Mouse (Mus musculus): ENCODE results near the gene Mdga2.

The Mdga2 gene

DNA sequence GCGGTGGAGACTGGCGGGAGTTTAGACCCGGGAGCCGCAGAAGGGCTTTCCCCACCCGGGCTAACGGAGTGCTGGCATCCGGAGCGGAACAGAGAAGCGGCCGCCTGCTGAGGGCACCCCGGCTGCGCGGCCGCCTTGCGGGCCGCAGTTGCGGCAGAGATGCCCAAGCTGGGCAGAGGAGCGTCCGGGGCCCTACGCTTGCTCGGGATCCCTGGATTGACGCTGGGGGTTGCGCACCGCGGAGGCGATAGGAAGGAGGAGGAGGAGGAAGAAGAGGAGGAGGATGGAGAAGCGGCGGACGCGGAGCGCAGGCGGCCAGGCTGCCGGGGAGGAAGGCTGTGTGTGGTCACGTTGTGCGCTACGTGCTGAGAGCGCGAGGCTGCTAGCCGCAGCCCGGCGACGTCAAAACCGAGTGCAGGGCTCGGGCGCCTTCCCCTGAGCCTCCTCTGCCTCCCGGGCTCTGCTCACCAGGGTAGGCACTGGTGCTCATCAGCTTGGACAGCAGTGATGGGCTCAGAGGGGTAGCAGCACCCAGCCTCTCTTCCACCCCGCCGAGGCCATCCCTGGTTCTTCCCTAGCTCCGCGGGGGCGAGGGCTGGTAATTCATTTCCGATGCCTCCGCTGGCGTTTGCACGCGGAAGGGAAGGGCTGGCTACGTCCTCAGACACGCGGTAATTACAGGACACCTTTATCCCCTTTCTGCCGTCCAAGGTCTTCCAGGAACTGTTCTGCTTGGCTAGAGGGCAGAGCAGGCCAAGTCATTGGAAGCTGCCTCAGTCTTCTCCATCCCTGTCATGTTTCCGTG, at the start of gene Mdga2:
TSS of gene Mdga2 (minus strand) at position 329 of the 805 bp plus-strand sequence.
- DNase-seq (ENCODE audit: low spot score) = peak; percentile 22

DNA sequence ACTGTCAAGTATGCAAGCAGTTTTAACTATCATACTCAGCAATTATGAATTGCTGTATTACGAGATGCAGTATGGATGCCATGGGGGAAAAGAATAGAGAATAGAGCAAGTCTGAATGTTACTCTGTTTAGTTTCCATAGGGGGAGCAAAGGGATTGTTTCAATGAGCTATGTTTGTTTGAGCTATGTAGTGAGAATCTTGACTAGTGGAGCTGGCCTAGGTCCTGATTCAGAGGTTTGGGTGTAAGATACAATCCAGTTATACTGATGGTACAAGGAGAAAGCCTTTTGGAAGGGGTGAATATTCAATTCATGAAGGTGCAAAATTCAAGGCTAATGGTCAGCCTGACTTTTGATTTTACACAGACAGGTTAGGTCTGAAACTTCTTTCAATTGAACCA, 45.1 kb upstream of the Mdga2 start:
- no peak for DNase-seq (ENCODE audit: low spot score)

DNA sequence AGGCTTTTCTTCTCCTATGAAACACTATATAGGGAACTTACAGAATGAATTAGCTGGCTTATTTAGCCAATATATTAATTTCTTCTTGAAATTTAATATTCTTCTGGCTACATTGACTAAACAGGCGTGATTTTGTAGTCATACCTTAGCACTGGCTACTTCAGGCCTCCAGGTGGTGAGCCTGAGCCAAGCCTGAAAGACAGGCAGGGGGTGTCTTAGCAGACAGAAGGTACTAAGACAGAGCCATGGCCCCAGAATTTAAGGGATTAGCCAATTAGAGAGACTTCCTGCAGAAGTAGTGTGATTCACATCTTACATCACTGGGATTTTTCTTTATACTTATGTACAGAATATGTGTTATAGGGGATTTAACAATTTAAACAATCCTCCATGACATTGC, 1.2 kb upstream of the Mdga2 start:
- DNase-seq (ENCODE audit: low spot score) = no peak

DNA sequence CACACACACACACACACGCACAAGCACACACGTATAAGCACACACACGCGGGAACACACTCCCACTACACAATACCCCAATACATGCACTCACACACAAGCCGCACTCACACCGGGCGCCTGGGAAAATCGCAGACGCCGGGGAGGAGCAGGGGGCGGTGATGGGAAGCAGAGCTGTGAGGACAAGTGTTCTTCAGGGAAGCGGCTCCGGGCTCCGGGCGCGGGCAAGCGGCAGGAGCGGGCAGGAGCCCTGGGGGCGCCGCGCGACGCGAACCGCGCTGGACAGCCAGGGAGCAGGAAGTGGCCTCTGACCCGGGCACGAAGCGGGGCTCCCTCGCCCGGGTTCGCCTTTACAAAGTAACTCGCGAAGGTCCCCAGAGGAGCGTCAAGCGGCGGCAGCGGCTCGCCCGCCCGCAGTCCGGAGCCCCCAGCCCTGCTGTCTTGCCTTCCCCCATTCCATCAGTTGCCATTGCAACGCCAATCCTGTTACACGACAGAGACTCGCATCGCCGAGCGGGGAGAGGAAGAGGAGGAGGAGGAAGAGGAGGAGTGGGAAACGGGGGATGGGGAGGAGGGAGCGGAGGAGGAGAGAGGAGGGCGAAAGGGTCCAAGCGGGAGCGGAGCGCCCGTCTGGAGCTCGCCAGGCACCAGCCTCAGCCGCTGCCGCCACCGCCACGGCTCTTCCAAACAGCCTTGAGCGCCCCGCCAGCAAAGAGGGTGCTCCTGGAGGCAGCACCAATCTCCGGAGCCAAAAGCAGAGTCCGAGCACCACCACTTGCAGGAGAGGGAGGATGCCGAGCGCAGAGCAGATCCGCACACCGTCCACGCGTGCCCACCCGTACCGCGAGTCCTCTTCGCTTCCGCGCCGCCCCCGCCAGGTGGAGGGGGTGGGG, 774 bp downstream of the Mdga2 start:
- DNase-seq (ENCODE audit: low spot score) = peak; percentile 29

DNA sequence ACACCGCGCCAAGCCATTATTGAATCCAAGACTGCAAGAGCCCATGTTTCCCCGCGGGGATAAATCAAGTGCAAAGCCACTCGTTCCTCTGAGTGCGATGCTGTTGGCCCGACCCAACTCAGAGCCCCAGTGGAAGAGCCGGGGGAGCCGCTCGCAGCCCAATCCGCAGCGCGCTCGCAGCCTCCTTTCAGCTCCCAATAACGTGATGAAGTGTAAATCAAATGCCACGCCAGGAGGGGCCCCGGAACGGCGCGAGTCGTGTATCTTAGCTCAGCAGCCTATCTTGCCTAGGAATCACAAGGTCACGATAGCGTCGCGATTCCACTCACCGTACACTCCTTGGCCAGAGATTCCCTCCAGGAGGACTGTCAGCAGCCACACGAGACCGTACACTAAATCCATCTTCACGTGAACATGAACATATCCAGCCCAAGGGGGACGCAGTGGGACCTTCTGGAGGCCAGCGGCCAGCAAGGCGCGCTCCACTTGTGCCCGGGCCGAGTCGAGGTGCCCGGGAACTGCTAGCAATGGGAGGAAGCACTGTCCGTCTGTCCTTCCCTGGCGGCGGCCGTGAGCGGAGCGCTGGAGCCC, 1.6 kb downstream of the Mdga2 start:
- peak; percentile 31 for DNase-seq (ENCODE audit: low spot score)

DNA sequence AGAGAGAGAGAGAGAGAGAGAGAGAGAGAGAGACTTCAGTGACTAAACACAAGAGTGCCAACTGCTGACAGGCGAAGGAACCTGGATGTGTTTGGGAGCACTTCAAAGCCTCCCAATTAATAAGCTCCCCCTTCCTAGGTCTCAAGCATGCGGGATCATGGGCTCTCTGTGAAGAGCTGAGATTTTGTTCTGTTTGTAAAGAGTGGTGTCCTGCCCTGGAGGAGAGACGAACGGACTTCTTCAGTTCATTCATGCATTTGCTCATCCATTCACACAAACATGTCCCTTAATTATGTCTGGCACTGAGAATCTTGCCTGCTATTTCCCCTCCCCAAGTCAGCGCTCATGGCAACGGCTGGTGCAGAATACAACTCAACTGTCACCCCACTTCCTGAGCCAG, 2.3 kb downstream of the Mdga2 start:
- DNase-seq (ENCODE audit: low spot score) = no peak

DNA sequence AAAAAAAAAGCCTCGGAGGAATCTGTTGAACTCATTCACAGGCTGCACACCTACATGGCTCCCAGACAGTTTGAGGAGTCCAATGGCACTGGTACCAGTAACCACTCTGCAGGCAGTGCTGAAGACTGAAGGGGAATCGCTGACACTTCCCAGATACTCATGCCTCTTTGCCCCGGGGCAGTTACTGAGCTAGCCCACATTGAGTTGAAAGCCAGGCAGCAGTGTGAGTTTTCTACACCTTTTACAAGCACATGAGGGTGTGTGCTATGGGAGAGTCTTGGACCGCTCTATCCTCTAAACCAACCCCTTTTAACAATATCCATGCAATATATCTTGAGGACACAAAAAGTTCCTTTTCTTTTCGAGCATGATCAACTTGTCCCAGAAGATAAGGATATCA, 2.8 kb downstream of the Mdga2 start:
- DNase-seq (ENCODE audit: low spot score) = no peak

DNA sequence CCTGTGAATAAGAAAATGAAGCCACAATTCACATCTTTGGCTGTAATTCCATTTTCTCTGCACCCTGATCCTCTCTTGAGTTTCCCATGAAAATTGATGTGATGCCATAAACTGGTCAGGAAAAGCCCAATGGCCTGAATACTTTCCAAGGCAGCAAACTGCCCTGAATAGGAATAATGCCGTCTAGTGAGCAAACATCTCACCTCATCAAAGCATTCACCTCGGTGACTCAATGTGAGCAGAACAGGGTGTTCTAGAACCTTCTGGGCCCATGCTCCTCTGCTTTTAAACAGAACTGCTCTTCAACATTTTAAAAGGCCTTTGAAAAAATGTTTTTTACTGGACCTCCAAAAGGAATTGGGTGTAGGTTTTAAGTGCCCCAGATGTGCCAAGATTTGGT, 9.5 kb downstream of the Mdga2 start:
- no peak for DNase-seq (ENCODE audit: low spot score)

DNA sequence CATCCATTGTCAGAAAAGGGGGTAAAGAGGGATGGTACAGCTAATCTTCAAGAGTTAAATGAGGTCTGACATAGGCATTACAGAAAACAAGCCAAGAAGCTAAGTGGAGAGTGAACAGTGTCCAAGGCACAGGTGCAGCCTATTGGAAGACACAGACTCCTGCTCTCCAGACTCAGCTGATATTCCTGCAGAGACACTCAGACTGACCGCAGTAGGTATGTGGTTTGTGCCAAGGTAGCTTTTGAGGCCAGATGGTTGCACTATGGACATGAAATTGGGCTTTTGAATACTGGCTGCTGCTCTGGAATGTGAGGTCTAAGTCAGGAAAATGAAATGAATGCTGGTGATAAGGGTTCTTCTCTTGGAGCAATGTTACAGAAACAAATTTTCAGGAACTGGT, 44.2 kb downstream of the Mdga2 start:
- no peak for DNase-seq (ENCODE audit: low spot score)

DNA sequence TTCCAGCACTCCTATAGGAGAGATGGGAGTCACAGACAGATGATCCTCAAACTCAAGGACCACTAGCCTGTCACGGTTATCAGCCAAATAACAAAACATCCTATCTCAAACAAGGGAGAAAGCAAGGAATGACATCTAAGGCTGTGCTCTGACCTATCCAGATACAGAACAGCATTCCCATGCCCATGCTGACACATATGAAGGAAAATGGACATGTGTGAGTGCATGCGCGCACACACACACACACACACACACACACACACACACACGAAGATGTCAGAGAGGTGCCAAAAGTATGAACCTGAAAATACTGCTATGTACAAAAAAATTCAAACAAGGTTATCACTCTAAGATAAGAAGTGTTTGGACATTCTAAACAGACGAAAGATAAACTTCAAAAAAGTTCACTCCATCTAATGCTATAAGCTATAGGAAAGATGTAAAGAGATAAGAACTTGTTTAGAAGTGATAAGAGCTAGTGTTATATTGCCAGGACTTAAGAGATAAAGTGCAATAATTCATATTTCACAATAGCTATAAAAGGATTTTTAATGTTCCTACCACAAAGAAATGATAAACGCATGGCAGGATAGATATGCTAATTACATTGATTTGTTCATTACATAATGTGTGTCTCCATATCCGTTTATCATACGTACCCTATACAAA, 65.6 kb downstream of the Mdga2 start:
- no peak for DNase-seq (ENCODE audit: low spot score)

DNA sequence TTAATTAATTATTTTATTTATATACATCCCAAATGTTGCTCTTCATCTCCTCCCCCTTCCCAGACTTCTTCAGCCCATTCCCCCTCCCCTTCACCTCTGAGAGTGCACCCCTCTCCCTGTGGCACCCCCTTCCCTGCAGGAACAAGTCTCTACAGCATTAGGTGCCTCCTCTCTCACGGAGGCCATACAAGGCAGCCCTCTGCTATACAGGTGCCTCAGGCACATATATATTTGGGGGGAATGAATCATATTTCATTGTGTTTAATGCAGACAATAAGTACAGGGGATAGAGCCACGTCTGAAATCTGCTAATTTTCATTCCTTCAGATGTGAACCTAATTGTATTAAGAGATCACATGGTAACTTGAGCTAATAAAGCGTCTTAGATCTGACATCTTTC, 69.3 kb downstream of the Mdga2 start:
- no peak for DNase-seq (ENCODE audit: low spot score)

DNA sequence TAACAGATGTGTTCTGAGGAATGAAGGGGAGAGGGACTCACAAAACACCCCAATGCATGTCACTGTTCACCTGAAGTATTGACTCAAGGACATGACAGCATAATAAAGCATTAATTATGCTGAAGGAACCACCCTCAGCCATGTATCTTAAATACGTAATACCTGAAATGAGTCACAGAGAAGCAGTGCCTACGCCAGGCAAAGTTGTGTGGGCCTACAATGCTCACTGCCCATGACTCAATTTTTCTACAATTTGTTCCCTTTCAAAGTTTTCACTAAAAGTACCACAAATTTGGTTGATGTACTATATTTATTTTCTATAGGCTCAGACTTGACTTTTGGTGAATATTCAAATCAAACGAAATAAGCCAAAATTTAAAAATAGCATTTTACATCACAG, 80.7 kb downstream of the Mdga2 start:
- no peak for DNase-seq (ENCODE audit: low spot score)

DNA sequence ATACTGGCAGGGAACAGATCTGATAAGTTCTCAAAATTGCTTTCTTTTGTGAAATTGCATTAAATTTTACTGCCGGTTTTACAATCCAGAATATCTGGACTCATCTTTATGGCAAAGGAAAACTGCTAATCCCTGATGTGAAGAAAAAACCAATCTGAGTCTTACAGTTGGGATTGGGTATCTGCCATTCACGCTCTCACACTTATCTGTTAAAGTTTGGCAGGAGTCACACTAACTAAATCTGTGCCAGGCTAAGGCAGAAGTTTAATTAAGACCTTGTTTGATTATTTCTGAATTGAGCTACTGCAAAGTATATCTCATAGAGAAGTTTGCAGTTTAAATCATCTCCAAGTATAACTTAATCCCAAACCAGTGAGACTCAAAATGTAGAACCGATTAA, 82.2 kb downstream of the Mdga2 start:
- DNase-seq (ENCODE audit: low spot score) = no peak

DNA sequence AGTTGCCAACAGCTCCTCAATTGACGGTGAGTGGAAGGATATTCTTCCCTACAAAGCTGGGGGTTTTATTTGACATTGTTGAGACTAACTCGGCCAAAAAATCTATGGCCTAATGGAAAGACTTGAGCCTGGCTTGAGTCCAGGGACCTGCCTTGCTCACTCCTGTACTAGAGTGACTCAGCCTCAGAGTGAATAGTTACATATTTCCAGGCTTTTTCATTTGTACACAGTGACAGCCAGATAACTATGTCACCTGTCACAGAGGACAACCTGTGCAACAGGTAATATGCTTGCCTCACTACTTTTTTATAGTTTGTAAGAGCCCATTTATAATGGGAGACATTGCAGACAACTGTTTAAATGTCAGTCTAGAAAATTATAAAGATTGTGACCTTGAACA, 94.9 kb downstream of the Mdga2 start:
- no peak for DNase-seq (ENCODE audit: low spot score)

DNA sequence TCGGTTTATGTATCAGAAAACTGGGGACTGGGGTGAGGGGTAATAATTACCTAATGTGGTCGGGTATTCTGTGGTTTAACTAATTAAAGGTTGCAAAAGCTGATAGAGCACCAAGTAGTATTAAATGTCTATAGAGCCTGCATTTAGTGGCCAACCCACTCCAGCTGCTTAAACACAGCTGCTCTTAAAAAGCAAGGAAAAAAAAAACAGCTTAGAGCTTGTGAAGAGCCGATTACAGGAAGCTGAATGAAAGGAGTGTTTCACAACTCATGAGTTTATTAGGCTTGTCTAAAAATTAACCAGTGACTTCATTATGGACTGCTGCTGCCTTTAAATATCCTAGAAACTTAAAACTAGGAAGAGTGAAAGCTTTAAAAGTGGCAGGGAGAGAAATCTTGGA, 98.5 kb downstream of the Mdga2 start:
- no peak for DNase-seq (ENCODE audit: low spot score)

DNA sequence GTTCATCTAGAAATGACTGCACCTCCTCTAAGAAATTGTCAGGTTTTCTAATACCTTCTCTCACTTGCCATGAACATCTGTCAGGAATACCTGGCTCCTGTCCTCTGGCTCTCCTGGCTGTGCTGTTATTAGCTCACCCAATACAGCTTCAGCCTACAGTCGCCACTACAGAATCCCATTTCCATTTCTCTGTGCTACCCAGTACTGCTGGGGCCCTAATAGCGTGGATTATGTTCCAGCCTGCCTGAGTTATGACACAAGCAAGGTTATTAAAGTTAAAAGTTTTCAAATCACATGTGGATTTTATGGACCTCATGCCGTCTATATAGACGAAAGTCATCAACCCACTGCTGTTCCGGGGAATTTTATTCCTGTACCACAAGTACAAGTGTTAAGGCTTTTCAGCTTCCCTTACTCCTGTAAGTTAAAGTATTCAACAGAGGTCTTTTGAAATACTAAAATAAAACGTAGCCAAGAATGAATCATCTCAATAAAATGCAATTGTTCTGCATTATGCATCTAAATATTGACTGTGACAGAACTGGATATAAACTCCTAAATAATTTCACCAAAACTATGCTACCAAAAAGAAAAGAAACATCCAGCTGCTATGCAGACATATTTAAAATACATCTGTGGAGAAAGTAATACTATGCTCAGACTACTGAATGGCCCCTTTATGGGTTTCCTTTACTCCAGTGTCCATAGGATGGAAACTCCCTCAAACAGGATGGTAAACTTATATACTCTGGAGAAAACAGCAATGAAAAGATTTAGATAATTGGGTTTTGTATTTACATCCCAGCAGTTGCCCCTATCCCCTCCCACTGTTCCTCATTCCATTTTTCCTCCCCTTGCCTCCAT, 103.5 kb downstream of the Mdga2 start:
- DNase-seq (ENCODE audit: low spot score) = no peak

DNA sequence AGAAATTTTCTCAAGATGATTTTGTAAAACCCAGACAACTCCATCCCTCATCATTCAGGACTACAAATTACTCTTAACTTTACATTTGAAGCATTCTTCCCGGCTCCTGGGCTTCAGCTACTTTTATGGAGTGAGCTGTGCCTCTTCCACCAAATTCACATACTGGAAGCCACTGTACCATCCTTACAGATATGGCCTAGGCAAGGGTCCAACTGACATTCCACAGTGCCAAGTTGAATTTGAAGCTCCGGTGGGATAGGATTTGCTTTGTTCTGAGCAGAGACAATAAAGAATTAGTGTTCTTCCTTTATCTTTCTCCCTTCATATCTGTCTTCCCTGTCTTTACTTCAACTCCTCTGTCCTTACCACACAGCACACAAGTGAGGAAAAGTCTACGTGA, 118.2 kb downstream of the Mdga2 start:
- DNase-seq (ENCODE audit: low spot score) = no peak

DNA sequence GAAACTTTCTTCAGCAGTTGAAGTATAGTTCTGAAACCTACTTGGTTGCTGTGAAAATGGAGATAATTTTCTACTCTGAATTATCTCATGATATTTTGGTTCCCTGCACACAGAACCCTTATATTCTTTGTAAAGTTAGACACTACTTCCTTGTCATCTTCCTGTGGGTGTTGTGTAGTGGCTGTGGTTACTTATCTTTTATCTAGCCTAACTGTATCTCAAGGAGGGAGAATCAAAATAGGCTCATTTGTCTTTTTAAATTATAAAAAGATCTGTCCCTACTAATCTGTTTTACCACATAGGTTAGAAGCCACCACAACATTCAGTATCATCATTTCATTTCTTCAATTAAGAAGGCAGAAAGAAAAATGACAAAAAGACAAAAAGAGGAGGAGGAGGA, 127.9 kb downstream of the Mdga2 start:
- no peak for DNase-seq (ENCODE audit: low spot score)

DNA sequence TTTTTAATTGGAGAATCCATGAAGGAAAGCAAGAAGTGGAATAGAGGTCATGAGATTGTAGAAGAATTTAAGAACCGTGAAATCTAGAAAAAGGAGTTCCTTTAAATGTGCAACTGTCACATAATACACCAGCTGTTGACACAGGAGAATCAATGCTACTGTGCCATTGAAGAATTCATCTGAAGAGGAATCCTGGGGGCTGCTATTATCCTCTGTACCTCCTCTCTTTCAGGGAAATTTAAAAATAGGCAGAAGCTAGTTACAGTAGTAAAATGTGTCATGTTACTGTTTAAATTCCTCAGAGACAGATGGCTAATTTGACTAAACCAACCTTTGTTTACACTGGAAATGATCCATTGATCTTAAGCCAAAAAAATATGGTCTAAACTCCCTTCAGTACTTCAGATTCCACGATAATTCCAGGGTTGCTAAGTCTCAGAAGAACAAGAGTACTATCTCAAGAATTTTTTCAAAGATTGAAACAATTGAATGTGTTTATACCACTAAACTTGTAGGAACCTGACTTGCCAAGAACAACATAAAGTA, 131.9 kb downstream of the Mdga2 start:
- DNase-seq (ENCODE audit: low spot score) = no peak

DNA sequence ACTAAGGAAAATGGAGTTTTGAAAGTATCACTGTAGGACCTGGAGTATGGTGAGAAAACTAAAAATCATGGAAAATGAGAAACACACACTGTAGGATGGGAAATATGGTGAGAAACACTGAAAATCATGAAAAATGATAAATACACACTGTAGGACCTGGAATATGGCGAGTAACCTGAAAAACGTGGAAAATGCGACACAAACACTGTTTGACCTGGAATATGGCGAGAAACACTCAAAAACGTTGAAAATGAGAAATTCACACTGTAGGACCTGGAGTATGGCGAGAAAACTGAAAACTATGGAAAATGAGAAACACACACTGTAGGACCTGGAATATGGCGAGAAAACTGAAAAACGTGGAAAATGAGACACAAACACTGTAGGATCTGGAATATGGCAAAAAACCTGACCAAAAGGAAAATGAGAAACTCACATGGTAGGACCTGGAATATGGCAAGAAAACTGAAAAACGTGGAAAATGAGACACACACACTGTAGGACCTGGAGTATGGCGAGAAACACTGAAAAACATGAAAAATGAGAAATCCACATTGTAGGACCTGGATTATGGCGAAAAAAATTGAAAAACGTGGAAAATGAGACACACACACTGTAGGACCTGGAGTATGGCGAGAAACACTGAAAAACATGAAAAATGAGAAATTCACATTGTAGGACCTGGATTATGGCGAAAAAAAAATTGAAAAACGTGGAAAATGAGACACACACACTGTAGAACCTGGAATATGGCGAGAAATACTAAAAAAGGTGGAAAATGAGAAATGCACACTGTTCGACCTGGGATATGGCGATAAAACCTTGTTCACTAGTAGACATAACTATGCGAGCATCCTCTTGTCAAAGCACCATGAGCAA, 163.0 kb downstream of the Mdga2 start:
- no peak for DNase-seq (ENCODE audit: low spot score)
